Mouse (Mus musculus) hindbrain, embryonic 10.5 days (tissue): ENCODE data around the gene Extl2. TPM values are rescaled to one million over a fixed set of nuclear protein-coding genes. Genes with fewer than 3 reads are reported as not detected.

Experiments used
- DNase-seq: peaks from one replicate; pipeline ENCODE4 v3.0.0-alpha.2; 2017; ENCODE audit warnings: low spot score
- H3K27ac ChIP-seq: fragments of 300-500 bp; sonication (generic); 2 replicates; pipeline ENCODE4 v1.5.1; 2016; ENCODE audit warnings: mild to moderate bottlenecking, moderate library complexity
- H3K27me3 ChIP-seq: fragments of 300-500 bp; sonication (generic); 2 replicates; pipeline ENCODE4 v1.6.1; 2016; ENCODE audit warnings: mild to moderate bottlenecking; ENCODE audit not compliant: poor library complexity, insufficient read depth, severe bottlenecking
- H3K36me3 ChIP-seq: fragments of 300-500 bp; sonication (generic); 2 replicates; pipeline ENCODE4 v1.6.1; 2016; ENCODE audit warnings: mild to moderate bottlenecking, moderate library complexity
- H3K4me1 ChIP-seq: fragments of 300-500 bp; sonication (generic); replicated peaks from 2 replicates; pipeline ENCODE4 v1.6.1; 2016; ENCODE audit warnings: mild to moderate bottlenecking
- H3K4me3 ChIP-seq: fragments of 300-500 bp; sonication (generic); 2 replicates; pipeline ENCODE4 v1.5.1; 2016; ENCODE audit warnings: mild to moderate bottlenecking, moderate library complexity
- H3K9me3 ChIP-seq: fragments of 300-500 bp; sonication (generic); 2 replicates; pipeline ENCODE4 v1.6.1; 2016; ENCODE audit warnings: mild to moderate bottlenecking, moderate library complexity
- WGBS: fragments of 180-500 bp; shearing (Covaris S2); methylation state at CpG from one replicate; pipeline ENCODE4 v1.1.7; 2016; 5-methylcytosine and 5-hydroxymethylcytosine counted together
- polyA plus RNA-seq: library from polyadenylated mRNA; unstranded; fragments of >200 nt; fragmentation: Nextera tagmentation; extraction: Ambion mirVana; gene quantifications from 2 replicates; pipeline ENCODE4 v1.2.1, GENCODE M21; 2016

Extl2 gene
- polyA plus RNA-seq, 1 experiment from 2014 or later: 23.6 TPM

DNA sequence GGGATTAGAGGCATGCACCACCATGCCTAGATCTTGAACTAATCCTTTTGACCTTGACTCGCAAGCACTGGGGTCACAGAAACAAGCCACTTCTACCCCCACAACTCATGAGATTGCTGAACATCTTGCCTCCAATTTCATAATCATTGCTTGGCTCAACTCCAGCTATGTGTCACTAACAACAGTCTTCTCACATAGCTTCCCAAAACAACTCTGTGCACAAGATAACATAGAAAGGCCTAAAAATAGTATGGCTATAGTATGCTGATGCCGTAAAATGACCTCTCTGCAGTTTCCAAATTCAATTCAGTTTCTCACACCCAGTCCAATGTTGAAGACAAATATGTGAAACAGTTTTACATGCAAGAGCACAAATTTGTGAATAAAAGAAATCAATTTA lies 65.3 kb downstream of the Extl2 start:
- Histone ChIP-seq H3K27me3 (no peaks in the 10 kb centered on the region), H3K36me3 (no peaks in the 10 kb centered on the region), H3K9me3 (no peaks in the 10 kb centered on the region), H3K27ac (no peak overlapping the region), H3K4me1 (no peaks in the 10 kb centered on the region), H3K4me3 (no peak overlapping the region)
- no peak for DNase-seq
- 92% methylated on average over 2 of the region's 2 CpGs for WGBS

DNA sequence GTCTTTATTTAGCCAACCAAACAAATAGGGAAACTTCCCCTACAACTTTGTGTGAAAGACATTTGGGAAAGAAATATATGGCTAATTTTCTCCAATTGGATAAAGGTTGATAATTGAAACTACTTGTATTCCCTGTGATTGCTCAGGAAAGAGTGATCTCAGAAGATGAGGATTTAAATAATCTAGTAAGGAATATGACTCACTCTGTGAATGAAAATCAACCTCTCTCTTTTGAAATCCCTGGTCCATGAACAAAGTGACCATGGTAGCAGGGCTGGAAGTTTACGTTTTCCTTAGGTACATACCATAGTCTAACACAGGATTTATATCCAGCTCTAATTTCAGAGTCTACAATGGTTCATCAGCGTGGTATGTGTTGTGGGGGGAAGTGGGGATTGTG lies 69.5 kb downstream of the Extl2 start:
- WGBS: 84% methylated on average over 2 of the region's 2 CpGs
- Histone ChIP-seq H3K9me3 (no peaks in the 10 kb centered on the region), H3K36me3 (no peaks in the 10 kb centered on the region), H3K27ac (no peak overlapping the region), H3K4me1 (no peaks in the 10 kb centered on the region), H3K27me3 (no peaks in the 10 kb centered on the region), H3K4me3 (no peak overlapping the region)
- no peak for DNase-seq

DNA sequence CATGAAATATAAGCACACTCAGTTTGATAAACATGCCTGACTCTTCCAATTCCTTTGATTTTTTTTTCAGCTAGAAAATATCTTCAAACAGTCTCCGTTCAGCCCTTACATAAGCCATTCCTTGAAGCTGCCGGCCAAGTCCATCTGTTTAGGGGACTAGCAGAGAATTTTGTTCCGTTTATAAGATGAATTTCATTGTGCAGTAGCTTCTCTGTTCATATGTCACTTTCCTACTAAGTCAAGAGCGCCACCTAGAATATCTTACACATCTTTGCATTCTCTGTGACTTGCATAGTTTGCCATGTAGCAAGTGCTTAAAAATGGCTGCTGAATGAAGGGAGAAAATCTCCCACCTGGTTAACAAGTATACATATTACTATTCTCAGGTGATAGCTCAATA lies 71.2 kb downstream of the Extl2 start:
- Histone ChIP-seq H3K4me1 (no peaks in the 10 kb centered on the region), H3K27me3 (no peaks in the 10 kb centered on the region), H3K27ac (no peak overlapping the region), H3K4me3 (no peak overlapping the region), H3K9me3 (no peaks in the 10 kb centered on the region), H3K36me3 (no peaks in the 10 kb centered on the region)
- DNase-seq: no peak
- 76% methylated on average over 4 of the region's 4 CpGs for WGBS

Other genes with a start within 250 kb of the Extl2 start
- 27.4 and 30.3 TPM in 2 replicates for gene Dph5, start 119.6 kb upstream of the Extl2 start, polyA plus RNA-seq
- 21.0 and 26.4 TPM in 2 replicates for gene Slc30a7, start 56 bp upstream of the Extl2 start, polyA plus RNA-seq
- gene Vcam1, start 122.2 kb downstream of the Extl2 start, polyA plus RNA-seq: 33.1 and 55.1 TPM in 2 replicates
- 0.49 and 0.77 TPM in 2 replicates for gene Gpr88, start 246.0 kb downstream of the Extl2 start, polyA plus RNA-seq